Mouse (Mus musculus) heart, postnatal 4 days (tissue): ENCODE results near the gene Ano4. TPM values are rescaled to one million over a fixed set of nuclear protein-coding genes. Genes with fewer than 3 reads are reported as not detected.

ENCODE experiments used
- DNase-seq: peaks from one replicate; pipeline ENCODE4 v3.0.0; 2021
- total RNA-seq, 2 experiments: library from RNA; stranded (reverse); gene quantifications; 2 replicates each; pipeline ENCODE4 v1.2.3; 2021

Gene Ano4
- 1 to 10 TPM; 6.9 to 7.5 TPM for total RNA-seq

DNA sequence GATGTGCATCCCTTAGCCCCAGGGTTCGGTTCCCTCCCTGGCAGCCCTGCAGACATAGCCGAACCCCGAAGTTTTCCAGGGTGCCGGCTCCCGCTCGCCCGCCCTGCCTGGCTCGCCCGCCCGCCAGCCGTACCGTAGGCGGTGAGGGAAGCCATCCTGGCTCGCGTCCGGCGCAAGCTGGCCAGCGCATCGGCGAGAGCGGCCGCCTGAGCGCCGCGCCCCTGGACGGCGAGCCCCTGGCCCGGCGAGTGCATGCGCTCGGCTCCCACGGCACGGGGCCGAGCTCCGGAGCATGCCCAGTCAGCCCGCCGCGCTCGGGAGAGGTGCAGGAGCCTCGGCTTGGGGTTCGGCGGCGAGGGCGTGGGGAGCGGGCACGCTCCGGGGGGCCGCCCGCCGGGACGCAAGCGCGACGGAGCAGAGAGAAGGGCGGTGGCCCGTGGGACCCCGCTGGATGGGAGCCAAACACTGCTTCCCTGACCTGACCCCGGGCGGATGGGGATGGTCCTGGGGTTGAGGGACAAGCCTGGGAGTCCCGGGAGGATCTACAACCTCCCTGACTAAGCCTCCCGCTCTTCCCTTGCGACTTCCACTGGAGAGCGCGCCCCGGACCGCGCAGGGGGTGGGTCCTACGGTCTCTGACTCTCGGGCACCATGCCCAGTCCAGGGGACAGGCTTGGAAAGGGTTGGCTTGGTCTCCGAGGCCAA, at the start of gene Ano4:
Ano4 (minus strand) TSS at position 272 of the 705 bp plus-strand sequence.
- peak; percentile 70 for DNase-seq

- no peak for DNase-seq
These were observed 48.1 kb upstream of the Ano4 start for GRCm38 (mm10) chr10:89392687-89393086.

DNA sequence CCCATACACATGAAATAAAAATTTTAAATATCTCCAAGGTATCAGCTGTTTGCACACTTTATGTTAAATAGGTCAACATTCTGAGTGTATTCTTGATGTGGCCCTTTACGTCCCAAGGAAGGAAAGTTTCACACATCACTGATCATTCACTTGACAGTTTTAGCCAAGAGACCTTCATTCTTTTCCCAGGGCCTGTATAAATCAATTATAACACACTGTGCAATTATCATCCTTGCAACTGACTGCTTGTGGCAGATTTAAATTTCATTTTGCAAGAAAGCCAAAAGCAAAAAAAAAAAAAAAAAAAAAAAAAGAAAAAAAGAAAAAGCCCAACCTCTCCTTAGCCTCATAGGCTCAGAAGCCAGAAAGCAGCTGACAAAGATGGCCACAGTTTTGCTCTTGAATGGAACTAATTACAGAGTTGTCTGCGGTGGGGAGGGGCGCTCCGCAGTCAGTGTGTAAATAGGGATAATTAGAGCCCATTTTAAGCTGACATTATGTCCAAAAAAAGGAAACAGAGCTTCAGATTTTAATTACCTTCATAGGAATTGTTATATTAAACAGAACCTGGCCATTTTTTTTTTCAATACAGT, 47.1 kb upstream of the Ano4 start:
- no peak for DNase-seq

DNA sequence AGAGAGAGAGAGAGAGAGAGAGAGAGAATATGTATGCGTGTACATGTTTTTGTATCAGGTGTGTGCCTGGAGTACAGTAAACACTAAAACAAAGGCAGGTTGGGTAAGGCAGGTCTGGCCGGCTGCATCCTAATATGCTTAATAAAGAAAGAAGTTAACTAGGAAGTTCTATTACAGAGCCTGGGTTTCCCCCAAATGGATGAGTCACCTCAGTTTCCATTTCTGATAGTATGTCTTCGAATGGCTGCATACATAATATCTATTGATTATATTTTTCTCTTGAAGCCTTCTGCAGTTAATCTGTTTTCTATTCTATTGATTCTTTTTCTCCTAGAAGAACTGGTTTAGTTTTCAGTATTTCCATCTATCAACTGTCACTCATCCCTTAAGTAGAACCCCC, 41.9 kb upstream of the Ano4 start:
- no peak for DNase-seq

- DNase-seq = peak; percentile 89
These were observed 38.9 kb upstream of the Ano4 start for GRCm38 (mm10) chr10:89383462-89383861.

- no peak for DNase-seq
These were observed 33.2 kb upstream of the Ano4 start for GRCm38 (mm10) chr10:89377750-89378149.

GRCm38 (mm10) chr10:89370051-89370450, 25.5 kb upstream of the Ano4 start:
- no peak for DNase-seq

DNA sequence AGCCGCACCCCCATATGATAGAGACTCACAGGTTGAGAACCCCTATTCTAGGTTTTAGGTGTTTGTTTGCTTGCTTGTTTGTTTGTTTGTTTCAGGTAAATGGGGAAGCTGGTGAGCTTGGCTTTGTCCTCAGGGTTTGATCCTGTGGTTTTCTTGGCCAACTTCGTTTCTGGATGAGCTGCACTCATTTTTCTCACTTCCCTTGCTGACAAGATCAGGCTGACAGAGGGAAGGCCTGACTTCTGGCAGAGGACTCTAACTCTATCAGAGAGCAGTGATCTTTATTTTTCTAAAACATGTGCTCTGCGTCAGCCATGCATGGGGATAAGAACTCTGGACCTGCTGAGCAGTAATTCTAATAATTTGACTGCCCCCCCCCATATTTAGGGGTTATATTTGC, 14.4 kb upstream of the Ano4 start:
- no peak for DNase-seq

DNA sequence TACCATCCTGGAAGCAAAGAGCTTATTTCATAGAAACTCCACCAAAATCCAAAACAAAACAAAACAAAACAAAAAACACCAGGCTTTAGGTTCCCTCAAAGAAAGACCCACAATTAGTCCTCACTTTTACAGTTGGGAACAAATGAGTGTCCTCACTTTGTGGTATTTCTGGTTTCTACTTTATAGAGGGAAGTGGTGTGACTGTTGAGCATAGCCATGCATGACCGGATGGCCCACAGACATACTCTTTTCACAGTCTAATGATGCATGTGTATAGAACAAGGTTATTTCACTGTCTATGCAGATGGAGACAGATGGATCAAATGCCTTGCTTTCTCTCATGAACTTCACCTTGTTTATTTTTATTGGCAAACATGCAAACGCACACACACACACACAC, 10.1 kb upstream of the Ano4 start:
- DNase-seq = no peak

DNA sequence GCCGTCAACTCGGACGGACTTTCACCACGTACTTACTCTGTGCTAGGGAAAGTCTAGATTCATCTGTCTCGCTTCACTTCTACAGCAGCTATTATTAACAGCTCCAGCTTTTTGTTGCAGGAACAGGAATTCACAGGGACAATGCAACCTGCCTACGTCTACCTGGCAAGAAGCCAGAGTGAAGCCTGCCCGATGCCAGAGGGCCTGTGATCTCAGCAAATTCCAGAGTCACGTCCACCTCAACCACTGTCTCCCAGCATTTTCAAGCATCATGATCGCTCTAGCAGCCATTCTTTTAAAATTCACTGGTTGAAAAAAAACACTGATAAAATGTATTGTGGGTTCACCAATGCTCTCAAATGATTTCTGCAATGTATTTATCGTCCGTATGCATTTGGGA, 6.9 kb upstream of the Ano4 start:
- DNase-seq = peak; percentile 10

DNA sequence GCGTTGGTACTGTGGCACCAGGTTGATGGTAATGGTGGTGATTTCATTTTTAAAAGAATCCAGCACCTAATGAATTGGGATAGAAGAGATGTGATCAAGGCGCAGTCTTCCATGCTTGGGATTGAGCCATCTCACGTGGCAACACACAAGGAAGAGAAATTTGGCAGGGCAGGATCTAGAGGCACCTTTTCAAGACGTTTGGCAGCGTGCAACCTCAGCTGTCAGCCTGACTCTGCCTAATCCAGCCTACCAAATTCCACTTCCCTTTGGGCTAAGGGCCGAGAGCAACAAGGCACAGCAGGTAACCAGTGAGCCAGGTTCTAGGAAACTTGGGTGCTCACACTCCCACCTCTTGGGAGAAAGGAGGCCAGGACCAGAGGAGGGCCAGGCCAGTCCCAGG, 1.0 kb upstream of the Ano4 start:
- no peak for DNase-seq

DNA sequence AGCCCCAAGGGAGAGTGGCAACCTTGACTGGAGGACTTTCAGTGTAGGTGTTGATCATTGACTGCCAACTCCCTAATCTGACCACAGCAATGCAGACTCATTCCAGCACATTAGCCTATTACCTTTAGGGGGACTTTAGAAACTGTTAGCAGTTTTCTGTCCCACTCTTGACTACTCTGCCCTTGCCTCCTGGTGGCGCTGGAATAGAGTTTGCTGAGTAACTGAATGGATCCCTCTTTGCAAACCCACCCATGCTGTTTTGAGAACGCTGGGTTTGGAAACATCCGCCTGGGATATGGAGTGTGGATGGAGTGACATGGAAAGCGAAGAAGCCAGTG, 603 bp upstream of the Ano4 start:
- DNase-seq = no peak

- DNase-seq = peak; percentile 5
These were observed 451 bp downstream of the Ano4 start for GRCm38 (mm10) chr10:89344132-89344490.

DNA sequence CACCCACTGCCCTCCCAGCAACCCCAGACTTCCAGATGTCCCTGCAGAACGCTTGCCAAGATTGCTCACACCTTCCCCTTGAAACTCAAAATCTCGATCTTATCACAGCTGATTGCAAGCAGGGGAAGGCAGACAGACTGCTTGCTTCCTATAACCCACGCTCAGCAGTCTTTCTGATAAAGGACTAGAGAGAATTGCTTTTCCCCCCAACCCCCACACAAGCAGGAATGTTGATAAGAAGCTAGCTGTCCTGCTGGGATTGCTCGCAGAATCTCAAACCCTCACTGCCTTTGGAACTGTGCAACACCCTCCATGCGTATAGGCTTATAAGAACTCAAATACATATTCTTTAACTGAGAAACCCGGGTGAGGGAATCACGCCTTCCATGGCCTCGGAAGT, 846 bp downstream of the Ano4 start:
- DNase-seq = peak; percentile 7

DNA sequence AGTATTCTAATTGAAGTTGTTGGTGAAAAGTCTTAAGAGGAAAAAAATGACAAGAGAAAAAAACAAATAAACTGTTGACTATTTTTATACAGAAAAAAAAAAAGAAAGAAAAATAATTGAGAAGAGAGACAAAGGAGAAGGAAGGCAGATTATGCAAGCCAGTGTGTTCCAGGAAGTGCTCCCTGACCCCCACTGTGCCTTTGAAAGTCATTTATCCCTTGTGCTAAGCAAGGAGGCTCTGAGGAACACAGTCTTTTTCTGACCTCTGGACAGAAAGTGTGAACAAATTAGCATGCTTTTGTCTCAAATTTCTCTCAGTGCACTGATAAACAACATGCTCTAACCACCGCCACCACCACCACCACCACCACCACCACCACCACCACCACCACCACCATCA, 14.3 kb downstream of the Ano4 start:
- no peak for DNase-seq

DNA sequence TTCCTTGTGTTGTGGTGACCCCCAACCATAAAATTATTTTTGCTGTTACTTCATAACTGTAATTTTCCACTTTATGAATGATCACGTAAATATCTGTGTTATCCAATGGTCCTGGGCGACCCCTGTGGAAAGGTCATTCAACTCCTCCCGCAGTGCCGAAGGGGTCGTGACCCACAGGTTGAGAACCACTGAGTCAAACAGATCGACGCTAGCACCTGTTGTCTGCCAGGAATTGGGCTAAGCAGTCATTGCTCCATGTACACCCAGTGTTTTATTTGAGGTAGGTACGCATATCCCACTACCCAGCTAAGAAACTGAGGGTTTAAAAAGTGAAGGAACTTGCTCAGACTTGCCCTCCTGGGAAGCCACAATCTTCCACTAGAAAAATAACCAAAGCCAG, 14.8 kb downstream of the Ano4 start:
- DNase-seq = no peak

GRCm38 (mm10) chr10:89328876-89329275, 15.7 kb downstream of the Ano4 start:
- DNase-seq = no peak

DNA sequence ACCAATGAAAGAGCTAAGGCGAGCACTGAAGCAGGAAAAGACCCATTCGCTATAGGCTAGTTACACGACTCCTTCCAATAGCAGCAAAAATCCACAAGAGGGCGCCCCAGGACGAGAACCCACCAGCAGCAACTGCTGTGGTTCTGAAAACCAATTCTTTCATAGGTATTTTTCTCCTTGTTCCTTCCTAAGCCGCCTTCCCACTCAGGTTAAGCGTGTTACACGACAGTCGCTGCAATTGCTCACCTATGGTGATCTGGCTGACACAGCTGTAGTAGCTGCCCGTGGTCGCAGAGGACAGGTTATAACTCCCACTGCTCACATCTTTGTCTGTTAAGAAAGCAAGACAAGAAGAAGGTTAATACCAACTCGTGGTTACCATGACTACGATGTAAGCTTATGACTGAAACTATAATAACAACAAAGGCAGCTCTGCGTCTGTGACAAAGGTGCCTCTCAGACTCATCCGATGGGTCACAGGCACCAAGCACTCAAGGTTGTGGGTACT, 17.5 kb downstream of the Ano4 start:
- peak; percentile 83 for DNase-seq

- DNase-seq = no peak
These were observed 18.2 kb downstream of the Ano4 start for GRCm38 (mm10) chr10:89326383-89326782.

DNA sequence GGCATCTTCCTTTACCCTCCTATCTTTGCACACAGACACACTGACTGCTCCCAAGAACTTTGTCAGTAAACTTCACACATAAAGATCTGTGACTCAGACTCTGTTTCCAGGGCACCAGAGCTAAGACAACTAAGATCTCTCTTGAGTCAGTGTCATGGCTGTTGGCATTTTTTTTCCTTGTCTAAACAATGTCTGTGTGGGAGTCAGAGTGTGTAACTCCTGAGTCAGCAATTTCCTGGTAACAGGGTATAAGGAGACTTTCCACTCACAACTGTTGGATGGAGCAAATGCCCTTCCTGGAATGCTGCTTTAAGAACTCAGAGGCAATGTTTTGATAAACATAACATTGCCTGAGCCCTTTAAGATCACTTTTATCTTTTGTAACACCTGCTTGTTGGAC, 37.0 kb downstream of the Ano4 start:
- DNase-seq = no peak

DNA sequence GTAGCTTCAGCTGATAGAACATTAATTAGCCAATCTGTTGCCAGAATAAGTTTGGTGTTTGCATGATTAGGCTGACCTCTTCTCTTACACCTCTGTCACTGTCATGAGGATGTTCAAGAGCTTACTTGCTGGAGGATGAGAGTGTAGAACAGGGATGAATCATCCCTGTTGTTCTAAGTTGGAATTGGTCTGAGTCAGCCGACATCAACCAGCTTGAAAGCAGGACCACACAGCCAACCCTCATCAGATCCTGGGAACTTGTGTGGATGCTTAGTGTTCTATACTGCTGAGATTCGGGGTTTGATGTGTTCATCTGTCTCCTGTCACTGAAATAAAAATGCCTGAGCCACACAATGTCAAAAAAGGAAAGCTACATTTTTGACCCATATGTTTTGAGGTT, 44.2 kb downstream of the Ano4 start:
- no peak for DNase-seq

GRCm38 (mm10) chr10:89292784-89293183, 51.8 kb downstream of the Ano4 start:
- DNase-seq = no peak

- no peak for DNase-seq
These were observed 53.9 kb downstream of the Ano4 start for GRCm38 (mm10) chr10:89290698-89291097.

- DNase-seq = no peak
These were observed 55.3 kb downstream of the Ano4 start for GRCm38 (mm10) chr10:89289290-89289689.

DNA sequence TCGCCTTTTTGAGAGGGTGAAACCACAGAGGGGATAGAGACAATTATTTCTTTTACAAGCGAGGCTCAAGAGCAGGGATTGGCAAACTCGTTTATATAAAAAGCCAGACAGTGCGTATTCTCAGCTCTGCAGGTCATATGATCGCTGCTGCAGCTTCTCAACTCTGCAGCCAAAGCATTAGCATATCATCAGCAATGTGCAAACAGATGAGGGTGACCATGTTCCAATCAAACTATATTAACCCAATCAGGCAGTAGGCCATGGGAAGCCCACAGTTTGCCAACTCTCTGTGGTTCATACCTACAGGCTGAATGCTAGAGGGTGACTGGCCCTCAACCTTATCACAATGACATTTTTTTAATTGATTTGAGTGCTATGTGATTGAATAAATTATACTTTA, 64.2 kb downstream of the Ano4 start:
- DNase-seq = no peak
